Mouse (Mus musculus) embryo, embryonic 11 days (tissue): ENCODE measurements around the gene Adcy2.

Experiments
- DNase-seq: peaks from one replicate; pipeline ENCODE4 v3.0.0-alpha.2; 2015

Gene Adcy2

GRCm38 (mm10) chr13:68998918-68999801 is at the start of gene Adcy2:
Gene Adcy2, minus strand, starts transcription at chr13:68999541.
- DNase-seq, result peak; percentile 84

DNA sequence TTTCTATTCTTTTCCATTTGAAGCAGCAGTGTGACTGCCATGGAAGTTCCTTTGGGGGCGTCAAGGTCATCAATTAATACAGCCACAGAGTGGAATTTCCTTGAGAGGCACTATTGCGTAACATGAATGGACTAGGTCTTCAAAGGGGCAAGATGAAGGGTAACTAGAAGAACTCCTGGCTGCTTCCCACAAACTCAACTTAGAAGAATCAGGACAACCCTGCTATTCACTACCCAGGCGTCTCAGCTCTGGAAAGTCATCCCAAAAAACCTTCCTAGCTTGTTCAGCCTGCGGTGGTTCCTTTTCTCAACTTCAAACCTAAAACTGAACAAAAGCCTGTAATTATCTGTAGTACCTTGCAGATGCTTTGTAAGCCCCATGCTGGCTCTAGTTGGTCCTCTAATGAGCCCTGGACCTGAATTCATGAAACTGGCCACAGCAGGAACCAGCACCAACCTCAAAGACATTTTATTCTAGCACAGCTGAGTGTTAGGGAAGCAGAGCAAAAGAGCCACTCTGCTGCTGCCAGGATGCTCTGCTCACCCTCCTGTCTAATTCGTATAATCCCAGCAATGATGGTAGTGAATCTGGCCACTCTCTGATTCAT is 37.8 kb upstream of the Adcy2 start:
- DNase-seq, result no peak

DNA sequence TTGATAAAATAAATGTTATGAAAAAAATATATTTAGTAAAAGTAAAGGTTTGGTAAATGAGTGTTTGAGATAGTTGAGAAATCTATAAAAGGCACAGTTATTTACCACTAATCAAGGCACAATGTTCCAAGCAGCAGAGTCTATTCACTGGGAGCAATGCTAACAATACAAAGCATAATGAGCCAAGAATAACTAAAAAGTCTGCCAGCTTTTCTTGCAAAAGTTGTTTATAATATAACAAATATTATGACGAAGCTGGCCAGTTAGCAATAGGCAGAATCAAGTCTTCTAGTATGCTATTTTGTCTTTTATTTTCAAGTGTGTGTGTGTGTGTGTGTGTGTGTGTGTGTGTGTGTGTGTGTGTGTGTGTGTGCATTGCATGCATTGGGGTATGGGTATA is 35.3 kb upstream of the Adcy2 start:
- DNase-seq, result no peak

GRCm38 (mm10) chr13:69033532-69033931 is 34.2 kb upstream of the Adcy2 start:
- DNase-seq, result no peak

DNA sequence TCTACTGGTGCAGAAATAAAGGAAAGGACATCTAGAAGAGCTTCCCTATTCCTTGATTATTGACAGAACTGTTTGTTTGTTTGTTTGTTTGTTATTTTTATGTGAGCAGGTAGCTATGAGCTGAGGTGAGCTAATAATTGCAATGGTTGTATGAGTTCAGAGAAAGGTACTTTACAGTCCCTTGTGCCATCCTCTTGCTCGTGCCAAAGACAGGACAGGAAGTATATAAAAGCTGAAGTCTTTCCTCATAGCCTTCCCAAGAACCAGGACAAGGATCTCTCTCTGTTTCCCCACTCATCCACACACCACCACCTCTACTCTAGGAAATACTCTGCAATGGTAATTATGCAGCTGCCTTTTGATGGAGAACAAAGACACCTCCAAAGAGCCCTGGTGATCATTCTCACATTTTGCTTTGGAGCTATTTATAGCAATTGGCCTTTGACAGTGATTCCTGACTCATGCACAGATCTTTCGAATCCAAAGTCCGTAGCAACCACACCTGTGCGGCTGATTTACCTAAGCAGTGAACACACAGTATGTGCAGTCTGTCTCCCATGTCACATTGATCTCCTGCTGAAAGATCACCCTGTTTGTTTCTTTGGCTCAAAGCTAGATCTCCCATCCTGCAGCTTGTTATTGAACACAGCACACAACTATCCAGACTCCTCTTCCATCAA is 29.9 kb upstream of the Adcy2 start:
- DNase-seq, result no peak

DNA sequence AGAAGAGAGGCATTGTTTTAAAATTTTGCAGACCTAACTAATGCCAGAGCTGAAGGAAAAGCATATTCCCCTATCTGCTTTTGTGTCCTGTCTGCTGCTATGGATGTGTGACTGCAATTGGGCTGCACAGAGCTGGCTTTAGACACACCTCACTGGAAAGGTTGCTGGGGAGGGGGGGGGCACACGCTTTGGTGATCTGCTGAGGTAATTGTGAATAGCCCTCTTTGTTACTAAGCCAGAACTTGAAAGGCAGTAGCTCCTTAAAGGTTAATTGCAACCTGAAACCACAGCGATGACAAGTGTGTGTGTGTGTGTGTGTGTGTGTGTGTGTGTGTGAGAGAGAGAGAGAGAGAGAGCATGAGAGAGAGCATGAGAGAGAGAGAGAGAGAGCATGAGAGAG is 25.6 kb upstream of the Adcy2 start:
- DNase-seq, result peak; percentile 4

GRCm38 (mm10) chr13:69023239-69023638 is 23.9 kb upstream of the Adcy2 start:
- DNase-seq, result no peak

DNA sequence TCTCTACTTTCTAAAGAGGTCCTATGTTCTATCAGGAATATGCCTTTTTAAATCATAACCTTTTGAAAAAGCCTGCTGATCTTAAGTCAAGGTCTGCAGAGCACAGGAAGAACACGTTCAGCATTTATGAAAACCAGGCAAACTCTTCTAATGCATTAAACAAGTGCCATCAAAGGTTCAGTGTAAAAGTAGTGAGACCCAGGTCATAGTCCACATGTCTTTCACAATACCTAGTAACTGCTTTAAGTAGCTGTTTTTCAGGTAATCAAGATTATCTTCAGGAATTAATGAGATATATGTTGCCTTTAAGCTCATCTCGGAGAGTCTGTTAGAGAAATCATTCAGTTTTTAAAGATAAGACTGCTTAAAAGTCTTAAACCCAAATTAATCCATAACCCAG is 21.2 kb upstream of the Adcy2 start:
- DNase-seq, result no peak

GRCm38 (mm10) chr13:69006915-69007314 is 7.6 kb upstream of the Adcy2 start:
- no peak for DNase-seq

DNA sequence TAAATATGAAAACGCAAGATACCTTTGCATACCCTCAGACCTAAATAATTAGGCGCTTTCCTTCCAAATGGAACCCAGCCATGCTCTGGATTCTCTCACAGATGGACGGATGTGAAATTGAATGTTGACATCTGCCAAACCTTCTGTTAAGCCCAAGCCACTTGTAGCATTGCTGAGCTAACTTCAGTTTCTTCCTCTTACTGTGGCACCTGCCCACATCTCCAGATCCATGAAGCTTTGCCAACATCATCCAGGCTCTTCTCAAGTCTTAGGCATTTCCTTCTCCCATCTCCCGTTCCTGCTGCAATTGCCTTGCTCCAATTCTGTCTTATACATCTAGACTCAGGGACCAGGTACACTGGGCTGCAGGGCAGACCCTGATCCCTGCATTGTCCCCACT is 6.8 kb upstream of the Adcy2 start:
- DNase-seq, result no peak

GRCm38 (mm10) chr13:69004406-69004805 is 5.1 kb upstream of the Adcy2 start:
- DNase-seq, result no peak

DNA sequence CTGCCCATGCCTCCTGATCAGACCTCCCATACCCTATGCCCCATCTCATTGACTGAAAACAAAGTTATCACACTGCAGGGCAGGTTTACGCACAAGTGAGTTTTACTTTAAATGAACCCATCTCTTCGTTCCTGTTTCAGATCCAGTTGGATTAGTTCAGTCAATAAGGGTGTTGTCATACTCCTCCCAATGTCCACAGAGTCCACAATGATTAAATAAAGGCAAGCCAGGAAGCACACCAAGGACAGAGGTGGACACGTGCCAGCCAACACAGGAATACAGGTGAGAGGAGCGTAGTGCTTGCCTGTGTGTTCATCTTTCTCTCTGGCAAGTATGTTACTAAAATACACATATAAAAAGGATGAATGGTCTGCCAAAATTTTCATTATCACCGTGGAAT is 3.3 kb upstream of the Adcy2 start:
- no peak for DNase-seq

DNA sequence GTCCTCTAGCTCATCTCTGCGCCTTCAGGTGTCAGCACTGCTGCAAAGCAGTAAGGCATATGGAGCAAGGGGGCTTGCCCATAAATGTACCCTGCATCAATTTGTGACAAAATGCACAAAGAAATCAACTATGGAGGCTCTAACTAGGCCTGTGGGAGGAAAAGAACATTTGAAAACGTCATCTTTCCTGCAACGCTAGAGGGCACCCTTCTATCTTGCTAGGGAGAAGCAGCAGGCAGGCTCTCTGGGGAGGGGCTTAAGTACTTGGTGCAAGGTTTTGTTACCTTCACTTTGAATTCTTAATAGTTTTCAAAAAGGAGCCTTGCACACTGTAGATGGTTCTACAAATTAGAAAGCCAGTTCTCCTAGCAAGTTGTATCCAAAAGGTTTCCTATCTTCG is 2.8 kb upstream of the Adcy2 start:
- peak; percentile 89 for DNase-seq

- DNase-seq, result no peak
Measured at GRCm38 (mm10) chr13:68999826-69000225, 485 bp upstream of the Adcy2 start.

DNA sequence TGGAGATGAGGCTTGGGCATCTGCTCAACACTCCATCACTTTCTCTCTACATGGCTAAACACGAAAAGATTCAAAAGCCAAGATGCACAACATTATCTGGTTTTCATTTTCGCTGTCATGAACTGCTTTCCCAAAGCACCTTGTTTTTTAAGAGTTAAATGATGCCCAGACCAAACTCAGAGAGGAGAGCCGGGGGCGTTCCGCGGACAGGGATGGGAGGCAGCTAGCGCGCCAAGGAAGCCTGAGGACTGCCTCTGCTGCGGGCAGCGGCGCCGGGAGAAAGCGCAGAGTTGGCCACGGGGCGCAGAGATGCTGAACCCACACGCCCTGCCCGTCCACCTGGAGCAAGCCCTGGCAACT is 803 bp downstream of the Adcy2 start:
- DNase-seq, result peak; percentile 53

DNA sequence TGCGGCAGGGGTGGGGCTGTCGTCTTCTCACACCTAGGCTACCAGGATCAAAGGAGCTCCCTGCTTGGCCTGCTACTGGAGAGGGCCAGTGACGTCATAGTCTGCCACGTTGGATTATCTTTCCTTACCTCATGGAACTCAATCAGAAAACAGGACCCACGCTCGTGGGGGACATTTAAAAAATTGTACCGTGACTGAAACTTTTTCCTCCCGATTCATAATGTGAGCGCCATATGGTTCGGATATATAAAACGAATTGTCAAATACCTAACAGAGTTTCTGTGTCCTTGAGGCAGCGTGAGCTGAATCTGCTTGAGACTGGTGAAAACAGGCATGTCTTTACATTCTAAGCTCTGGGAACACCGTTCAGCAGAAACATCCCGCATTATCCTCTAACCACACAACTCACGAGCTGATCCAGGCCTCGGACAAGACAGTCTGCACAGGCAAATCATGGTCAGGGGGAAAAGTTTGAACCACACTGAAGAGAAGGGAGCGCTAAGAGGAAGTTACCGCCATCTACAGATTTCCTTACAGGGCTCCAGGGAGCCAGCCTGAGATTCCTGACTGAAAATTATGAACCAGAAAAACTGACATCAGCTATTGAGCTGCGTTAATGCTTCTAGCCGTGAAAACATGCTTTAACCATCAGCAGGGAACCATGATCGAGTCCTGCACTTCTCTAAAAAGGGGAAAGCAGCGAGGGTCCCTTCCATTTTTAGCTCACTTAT is 1.4 kb downstream of the Adcy2 start:
- DNase-seq, result peak; percentile 43

GRCm38 (mm10) chr13:68997386-68997785 is 2.0 kb downstream of the Adcy2 start:
- DNase-seq, result no peak

DNA sequence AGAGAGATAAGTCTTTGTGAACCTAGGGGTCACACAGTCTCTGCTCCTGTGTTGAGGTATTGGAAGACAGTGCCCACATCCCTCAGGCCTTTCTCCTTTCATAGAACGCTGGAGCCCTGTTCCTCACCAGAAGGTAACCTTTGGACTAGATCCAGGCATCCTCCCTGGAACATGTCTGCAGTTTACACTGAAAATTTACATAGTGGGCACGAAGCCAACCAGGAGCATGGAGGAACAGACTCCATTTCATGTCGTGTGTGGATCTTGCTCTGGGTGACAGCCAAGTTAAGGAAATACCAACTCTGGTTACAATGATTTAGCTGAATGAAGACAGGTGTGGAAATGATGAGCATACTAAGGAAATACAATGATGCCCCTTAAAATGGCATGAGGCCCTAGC is 2.7 kb downstream of the Adcy2 start:
- no peak for DNase-seq

DNA sequence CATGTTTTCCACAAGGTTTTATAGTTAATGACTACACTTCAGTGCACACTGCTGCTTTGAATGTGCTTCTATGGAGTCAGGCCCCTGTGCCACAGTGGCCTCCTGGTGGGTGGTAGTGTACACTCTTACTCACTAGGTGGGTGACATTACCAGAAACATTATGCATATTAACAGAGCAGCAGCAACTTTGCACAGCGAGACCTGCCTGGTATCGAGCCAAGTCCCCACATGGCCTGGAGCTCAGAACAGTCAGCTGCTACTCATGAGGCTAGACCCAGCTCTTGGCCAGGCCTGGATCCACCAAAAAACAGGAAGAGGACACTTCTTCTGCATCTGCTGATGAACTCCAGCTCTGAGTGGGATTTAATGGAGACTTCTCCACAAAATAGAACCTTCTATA is 13.6 kb downstream of the Adcy2 start:
- DNase-seq, result no peak

- DNase-seq, result no peak
Measured at GRCm38 (mm10) chr13:68984000-68984399, 15.3 kb downstream of the Adcy2 start.

DNA sequence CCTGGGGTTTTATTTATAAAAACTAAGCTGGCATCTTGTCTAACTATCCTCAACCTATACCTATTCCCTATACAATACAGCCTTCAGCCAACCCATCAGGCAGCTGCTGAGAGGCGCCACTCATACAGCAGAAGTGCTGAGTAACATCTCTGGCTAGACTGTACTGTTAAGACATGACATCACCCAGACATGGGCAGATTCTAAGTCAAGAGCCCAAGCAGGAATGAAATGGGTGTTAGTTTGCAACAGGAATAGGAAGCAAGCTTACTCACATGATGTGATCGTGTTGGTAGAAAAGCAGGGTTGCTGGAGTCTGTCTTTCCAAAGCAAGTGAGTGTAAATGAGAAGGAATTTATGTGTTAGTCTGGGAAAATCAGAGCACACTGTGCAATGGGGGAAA is 18.3 kb downstream of the Adcy2 start:
- DNase-seq, result no peak

DNA sequence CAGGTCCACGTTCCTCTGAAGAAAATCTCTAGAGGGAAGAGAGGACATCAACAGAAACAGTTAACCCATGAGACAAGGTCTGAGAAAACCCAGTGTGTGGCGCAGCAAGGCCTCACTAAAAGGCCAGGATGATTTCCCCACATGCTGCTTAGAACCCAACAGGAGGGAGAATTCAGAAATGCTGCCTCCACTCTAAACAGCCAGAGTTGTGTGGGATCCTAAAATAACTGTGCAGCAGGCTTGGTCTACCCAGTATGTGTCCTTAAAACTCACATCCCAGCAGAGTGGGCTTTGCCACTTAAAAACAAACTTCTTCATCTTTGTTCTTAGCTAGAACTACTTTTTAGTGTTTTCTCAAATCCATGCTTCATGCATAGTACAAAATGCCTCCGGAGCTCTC is 26.2 kb downstream of the Adcy2 start:
- no peak for DNase-seq

DNA sequence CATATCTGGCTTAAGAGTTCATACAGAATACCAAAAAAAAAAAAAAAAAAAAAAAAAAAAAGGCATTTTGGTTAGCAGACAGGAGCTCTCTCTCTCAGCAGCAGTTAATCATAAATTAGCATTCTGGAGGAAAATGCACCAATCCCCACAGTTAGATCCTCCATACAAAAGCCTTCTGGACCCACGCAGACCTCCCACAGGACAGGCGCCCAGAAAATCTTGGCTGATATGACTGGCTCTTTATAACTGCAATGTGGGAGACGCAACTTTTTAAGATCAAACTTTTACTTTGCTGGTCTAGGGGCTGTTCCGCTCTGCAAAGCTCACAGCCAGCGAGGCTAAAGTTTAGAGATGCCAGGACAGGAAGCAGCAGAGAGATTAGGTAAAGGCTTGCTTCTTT is 37.8 kb downstream of the Adcy2 start:
- no peak for DNase-seq
